Mouse (Mus musculus) heart, postnatal 36 days (tissue): ENCODE results near the gene Dhx36. TPM values are rescaled to one million over a fixed set of nuclear protein-coding genes. Genes with fewer than 3 reads are reported as not detected.

Source experiments
- DNase-seq, 2 experiments: peaks; one replicate each; pipeline ENCODE4 v3.0.0; 2021 to 2022
- intact Hi-C: fragments of 180-260 bp; cut with DNase I; formaldehyde crosslinking; loops from one replicate; pipeline ENCODE4 v1.15.1; 2025
- total RNA-seq, 2 experiments: library from RNA; stranded (reverse); gene quantifications; 2 replicates each; pipeline ENCODE4 v1.2.3; 2021

The Dhx36 gene
- total RNA-seq, 2 experiments from 2014 or later, result 17.7 to 17.8 TPM

GRCm38 (mm10) chr3:62440431-62440969 is 66.3 kb downstream of the Dhx36 start:
- DNase-seq, result no peak
- intact Hi-C loops, result loop anchor here (5.0 kb wide), 1 partner anchor 103 kb away; the partner anchor contains the start of gene Arhgef26

DNA sequence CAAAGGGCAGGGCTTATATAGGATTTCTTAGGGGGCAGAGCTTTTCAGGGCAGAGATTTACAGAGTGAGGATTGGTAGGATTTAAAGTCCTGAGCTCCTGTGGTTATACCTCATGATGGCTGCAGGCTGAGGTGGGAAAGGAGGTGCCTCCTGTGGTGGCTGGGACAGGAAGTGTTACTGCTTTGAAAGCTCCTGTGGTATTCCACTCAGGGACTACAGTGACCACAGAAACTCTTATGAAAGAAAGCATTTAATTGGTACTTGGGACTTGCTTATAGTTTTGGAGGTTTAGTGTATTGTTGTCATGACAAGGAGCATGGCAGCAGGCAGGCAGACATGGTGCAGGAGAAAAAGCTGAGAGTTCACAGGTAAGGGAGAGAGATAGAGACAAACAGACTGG is 70.9 kb downstream of the Dhx36 start:
- DNase-seq, result no peak
- intact Hi-C loops, result no loop called here

GRCm38 (mm10) chr3:62433675-62434074 is 73.1 kb downstream of the Dhx36 start:
- intact Hi-C loops, result no loop called here
- no peak for DNase-seq

- no peak for DNase-seq
- intact Hi-C loops, result no loop called here
These were observed 88.2 kb downstream of the Dhx36 start for GRCm38 (mm10) chr3:62418387-62419138.

Other genes starting within 250 kb of the Dhx36 start
- 1 to 10 TPM; 2.3 to 3.1 TPM for gene Arhgef26, start 168.7 kb downstream of the Dhx36 start, total RNA-seq
- not detected for gene Gpr149, start 98.1 kb upstream of the Dhx36 start, total RNA-seq